Mouse (Mus musculus) embryo, embryonic 9.5 days (tissue): ENCODE measurements around the gene Mmp14.

Experiments used
- DNase-seq: peaks from one replicate; pipeline ENCODE4 v3.0.0-alpha.2; 2017; ENCODE audit errors: extremely low spot score

Gene Mmp14

GRCm38 (mm10) chr14:54433941-54434531 is 2.6 kb downstream of the Mmp14 start:
- DNase-seq: no peak

GRCm38 (mm10) chr14:54435194-54435918 is 3.9 kb downstream of the Mmp14 start:
- DNase-seq: no peak

GRCm38 (mm10) chr14:54439155-54439554 is 7.7 kb downstream of the Mmp14 start:
- no peak for DNase-seq

GRCm38 (mm10) chr14:54439610-54440009 is 8.2 kb downstream of the Mmp14 start:
- no peak for DNase-seq

- no peak for DNase-seq
Measured at GRCm38 (mm10) chr14:54440538-54440937, 9.1 kb downstream of the Mmp14 start.

- DNase-seq: no peak
Measured at GRCm38 (mm10) chr14:54441365-54441764, 10.0 kb downstream of the Mmp14 start.

- DNase-seq: no peak
Measured at GRCm38 (mm10) chr14:54442548-54442947, 11.1 kb downstream of the Mmp14 start.

GRCm38 (mm10) chr14:54443196-54443595 is 11.8 kb downstream of the Mmp14 start:
- DNase-seq: no peak

GRCm38 (mm10) chr14:54443712-54444618 is 12.6 kb downstream of the Mmp14 start:
- no peak for DNase-seq

GRCm38 (mm10) chr14:54445476-54445875 is 14.1 kb downstream of the Mmp14 start:
- DNase-seq: no peak

- DNase-seq: no peak
Measured at GRCm38 (mm10) chr14:54453566-54453965, 22.2 kb downstream of the Mmp14 start.

GRCm38 (mm10) chr14:54454669-54455528 is 23.5 kb downstream of the Mmp14 start:
- no peak for DNase-seq

- no peak for DNase-seq
Measured at GRCm38 (mm10) chr14:54457907-54458569, 26.6 kb downstream of the Mmp14 start.

GRCm38 (mm10) chr14:54462146-54462545 is 30.7 kb downstream of the Mmp14 start:
- no peak for DNase-seq

- no peak for DNase-seq
Measured at GRCm38 (mm10) chr14:54463108-54463958, 31.9 kb downstream of the Mmp14 start.

GRCm38 (mm10) chr14:54463959-54464292 is 32.5 kb downstream of the Mmp14 start, which contains the start of gene Lrp10:
Gene Lrp10, plus strand, starts transcription at chr14:54464137.
- peak; percentile 91 for DNase-seq

GRCm38 (mm10) chr14:54464293-54465005 is 33.0 kb downstream of the Mmp14 start:
- peak; percentile 87 for DNase-seq

- no peak for DNase-seq
Measured at GRCm38 (mm10) chr14:54471467-54471866, 40.1 kb downstream of the Mmp14 start.

GRCm38 (mm10) chr14:54472671-54473070 is 41.3 kb downstream of the Mmp14 start:
- no peak for DNase-seq
